ENCODE assay signal across 8 mouse cellular contexts in genomic region chr3:20034719-20035404, GRCm38 (mm10). TPM values are rescaled to one million over a fixed set of nuclear protein-coding genes. Genes with fewer than 3 reads are reported as not detected.
DNase-seq lines count a peak whose midpoint lies in the region; ATAC-seq lines count a peak whose summit lies in the region.

TSS of gene Hps3 (minus strand) at chr3:20035315.

- peak; percentile 96 for ATAC-seq in common myeloid progenitor, adult 5-6 weeks (replicated peaks; ENCODE audit: low read depth, poor library complexity, severe bottlenecking)
- ATAC-seq in megakaryocyte progenitor cell, adult 5-6 weeks (replicated peaks; ENCODE audit: poor library complexity), result peak; percentile 96

- DNase-seq in ZHBTc4 (ENCODE audit: low read depth, low spot score), result peak; percentile 94
- DNase-seq in gastrocnemius, adult 8-10 months (ENCODE audit: low spot score in 2 of 2), result peak; percentile 74
- DNase-seq in induced T-regulatory cell, adult 2 months (ENCODE audit: low read depth), result peak; percentile 92
- DNase-seq in left cerebral cortex, adult 9 months (ENCODE audit: low spot score in 2 of 2), result peak; percentile 64 to 88
- peak; percentile 86 for DNase-seq in right cerebral cortex, postnatal 14 days
- peak; percentile 83 to 86 for DNase-seq in urinary bladder, postnatal 36 days (ENCODE audit: low spot score in 2 of 2)

RNA-seq across cellular contexts. Expression of gene Hps3, which starts in this region (rescaled TPM):
- 23.5 and 29.4 TPM in 2 replicates for total RNA-seq in common myeloid progenitor, adult 5-6 weeks (2017)
- total RNA-seq in gastrocnemius, adult 8-10 months (2022), result 1 to 10 TPM; 3.1 to 4.1 (median 3.8) TPM
- total RNA-seq in megakaryocyte progenitor cell, adult 5-6 weeks (2015), result 35.1 and 44.6 TPM in 2 replicates
- total RNA-seq in megakaryocyte progenitor cell, adult 5-6 weeks (2017), result 27.4 and 34.8 TPM in 2 replicates

Comparison
In these comparisons a context has a peak if more than half of its experiments do, and no peak if none do; other contexts are left out.
1. Peak in every context shown above with its lines: DNase-seq and ATAC-seq.